Mouse (Mus musculus): Measurements from ENCODE around the gene Zfp37. TPM values are rescaled to one million over a fixed set of nuclear protein-coding genes. Genes with fewer than 3 reads are reported as not detected.
"Not testable (repeated sequence)": the region's sequence is repeated elsewhere in the genome, so short reads cannot be mapped to it uniquely, and the experiment has no call there.

The Zfp37 gene
- polyA plus RNA-seq (2015; fragmentation: Nextera tagmentation; extraction: Ambion mirVana) = 5.3 and 6.0 TPM in 2 replicates

DNA sequence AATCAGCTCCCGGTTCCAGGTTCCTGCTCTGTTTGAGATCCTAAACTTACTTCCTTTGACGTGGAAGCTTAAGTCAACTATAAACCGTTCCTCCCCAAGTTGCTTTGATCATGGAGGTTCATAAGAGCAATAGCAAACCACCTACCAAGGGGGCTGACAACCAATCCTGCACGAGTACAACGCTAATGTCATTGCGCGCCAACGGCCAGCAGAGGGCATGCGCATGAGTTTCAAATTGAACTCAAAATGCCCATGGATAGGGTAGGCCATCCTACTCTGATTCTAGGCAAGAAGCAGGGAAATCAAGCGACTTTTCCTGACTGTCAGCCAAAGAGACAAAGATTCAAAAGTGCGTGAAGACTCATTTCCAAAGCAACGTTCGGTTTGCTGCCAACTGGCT lies at the start of gene Zfp37:
Gene Zfp37, minus strand, starts transcription at position 279 of the 400 bp plus-strand sequence.
- Histone ChIP-seq H3K27ac (no peak within 1 kb of the TSS), H3K4me3 (no peak within 1 kb of the TSS), H3K4me1 (replicated peaks) (no peaks in the 10 kb centered on the region), H3K4me2 (no peak within 1 kb of the TSS), H3K9me3 (replicated peaks) (no peaks in the 10 kb centered on the region), H3K27me3 (no peaks in the 10 kb centered on the region), H3K36me3 (no peaks in the 10 kb centered on the region), H3K9ac (no peak within 1 kb of the TSS)
- ATAC-seq (replicated peaks; ENCODE audit: insufficient number of reproducible peaks, insufficient read depth, low FRiP score, low read depth) = no peak
- WGBS = 66% methylated on average over 13 of the region's 13 CpGs

DNA sequence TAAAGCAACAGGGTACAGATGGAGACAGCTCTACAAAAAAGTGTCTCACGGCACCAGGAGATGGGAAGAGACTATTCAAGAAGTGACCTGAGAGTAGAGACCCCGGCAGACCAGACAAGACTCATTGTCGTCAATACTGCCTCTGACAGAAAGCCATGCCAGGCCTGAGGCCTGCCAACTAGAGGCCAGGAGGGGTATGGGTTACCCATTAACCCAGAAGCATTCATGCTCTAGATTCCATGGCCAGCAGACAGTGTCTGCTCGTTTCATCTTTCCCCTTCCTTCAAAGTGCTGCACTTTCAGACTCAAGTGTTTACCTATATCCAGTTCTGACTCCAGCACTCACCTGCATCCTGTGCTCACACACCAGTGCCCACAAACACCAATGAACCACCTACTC lies 47.2 kb upstream of the Zfp37 start:
- H3K4me1 ChIP-seq (replicated peaks) = peaks cover 3% of the 10 kb centered on the region
- ATAC-seq (replicated peaks; ENCODE audit: insufficient number of reproducible peaks, insufficient read depth, low FRiP score, low read depth) = no peak
- H3K9me3 ChIP-seq (replicated peaks) = no peaks in the 10 kb centered on the region
- no peak overlapping the region for H3K4me3 ChIP-seq
- 77% methylated on average over 4 of the region's 4 CpGs for WGBS
- no peak overlapping the region for H3K9ac ChIP-seq
- no peak overlapping the region for H3K27ac ChIP-seq
- H3K36me3 ChIP-seq = no peaks in the 10 kb centered on the region
- H3K27me3 ChIP-seq = no peaks in the 10 kb centered on the region
- H3K4me2 ChIP-seq = no peak overlapping the region

DNA sequence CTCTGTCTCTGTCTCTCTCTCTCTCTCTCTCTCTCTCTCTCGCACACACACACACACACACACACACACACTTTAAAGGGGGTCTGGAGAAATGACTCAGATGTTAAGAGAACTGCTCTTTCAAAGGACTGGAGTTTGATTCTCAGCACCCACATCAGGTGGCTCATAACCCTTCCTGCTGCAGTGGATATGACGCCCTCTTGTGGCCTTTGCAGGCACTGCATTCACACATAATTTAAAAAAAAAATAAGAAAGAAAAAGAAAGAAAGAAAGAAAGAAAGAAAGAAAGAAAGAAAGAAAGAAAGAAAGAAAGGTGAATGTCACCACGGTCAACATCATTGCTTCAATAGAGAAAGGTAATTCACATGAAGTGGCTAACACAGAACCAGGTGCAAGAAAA lies 46.4 kb upstream of the Zfp37 start:
- H3K36me3 ChIP-seq = no peaks in the 10 kb centered on the region
- peaks cover 3% of the 10 kb centered on the region for H3K4me1 ChIP-seq (replicated peaks)
- 66% methylated on average over 3 of the region's 3 CpGs for WGBS
- ATAC-seq (replicated peaks; ENCODE audit: insufficient number of reproducible peaks, insufficient read depth, low FRiP score, low read depth) = no peak
- no peaks in the 10 kb centered on the region for H3K9me3 ChIP-seq (replicated peaks)
- no peak overlapping the region for H3K4me2 ChIP-seq
- no peak overlapping the region for H3K27ac ChIP-seq
- no peak overlapping the region for H3K4me3 ChIP-seq
- H3K9ac ChIP-seq = no peak overlapping the region
- H3K27me3 ChIP-seq = no peaks in the 10 kb centered on the region

DNA sequence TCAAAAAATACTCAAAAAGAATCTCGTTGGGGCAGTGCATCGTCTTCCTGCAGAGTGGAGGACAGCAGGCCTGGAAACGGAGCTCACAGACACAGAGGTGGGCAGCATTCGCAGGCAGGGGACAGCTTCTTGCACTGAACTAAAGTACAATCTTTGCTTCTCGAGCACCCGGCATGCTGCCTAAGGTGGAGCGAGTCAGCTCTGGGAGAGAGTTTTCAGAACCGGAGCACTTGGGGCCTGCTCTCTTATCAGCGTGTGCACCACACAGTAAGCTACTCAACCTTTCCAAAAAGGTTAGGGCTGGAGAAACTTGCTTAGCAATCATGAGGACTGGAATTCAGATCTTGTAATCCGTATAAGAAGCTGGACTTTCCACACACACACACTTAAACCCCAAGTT lies 45.8 kb upstream of the Zfp37 start:
- ATAC-seq (replicated peaks; ENCODE audit: insufficient number of reproducible peaks, insufficient read depth, low FRiP score, low read depth) = no peak
- Histone ChIP-seq H3K27ac (no peak overlapping the region), H3K4me2 (no peak overlapping the region), H3K36me3 (no peaks in the 10 kb centered on the region), H3K9me3 (replicated peaks) (no peaks in the 10 kb centered on the region), H3K4me3 (no peak overlapping the region), H3K4me1 (replicated peaks) (peaks cover 3% of the 10 kb centered on the region), H3K9ac (no peak overlapping the region), H3K27me3 (no peaks in the 10 kb centered on the region)
- WGBS = 59% methylated on average over 10 of the region's 10 CpGs

- Histone ChIP-seq H3K4me3 (no peak overlapping the region), H3K4me1 (replicated peaks) (peaks cover 3% of the 10 kb centered on the region), H3K4me2 (no peak overlapping the region), H3K36me3 (no peaks in the 10 kb centered on the region), H3K9me3 (replicated peaks) (no peaks in the 10 kb centered on the region), H3K27me3 (no peaks in the 10 kb centered on the region), H3K9ac (no peak overlapping the region), H3K27ac (no peak overlapping the region)
- 29% methylated on average over 12 of the region's 12 CpGs for WGBS
- 0 out of 2 replicates have a peak, but pooled peaks have one; percentile 35 for ATAC-seq (replicated peaks; ENCODE audit: insufficient number of reproducible peaks, insufficient read depth, low FRiP score, low read depth)
Measured at GRCm38 (mm10) chr4:62274841-62275536, 44.1 kb upstream of the Zfp37 start.

- H3K9ac ChIP-seq = no peak overlapping the region
- no peaks in the 10 kb centered on the region for H3K36me3 ChIP-seq
- H3K4me3 ChIP-seq = no peak overlapping the region
- H3K27me3 ChIP-seq = no peaks in the 10 kb centered on the region
- no peak overlapping the region for H3K4me2 ChIP-seq
- no peaks in the 10 kb centered on the region for H3K9me3 ChIP-seq (replicated peaks)
- H3K27ac ChIP-seq = no peak overlapping the region
- 91% methylated on average over 10 of the region's 10 CpGs for WGBS
- no peak for ATAC-seq (replicated peaks; ENCODE audit: insufficient number of reproducible peaks, insufficient read depth, low FRiP score, low read depth)
- H3K4me1 ChIP-seq (replicated peaks) = peaks cover 3% of the 10 kb centered on the region
Measured at GRCm38 (mm10) chr4:62273916-62274315, 43.1 kb upstream of the Zfp37 start.

DNA sequence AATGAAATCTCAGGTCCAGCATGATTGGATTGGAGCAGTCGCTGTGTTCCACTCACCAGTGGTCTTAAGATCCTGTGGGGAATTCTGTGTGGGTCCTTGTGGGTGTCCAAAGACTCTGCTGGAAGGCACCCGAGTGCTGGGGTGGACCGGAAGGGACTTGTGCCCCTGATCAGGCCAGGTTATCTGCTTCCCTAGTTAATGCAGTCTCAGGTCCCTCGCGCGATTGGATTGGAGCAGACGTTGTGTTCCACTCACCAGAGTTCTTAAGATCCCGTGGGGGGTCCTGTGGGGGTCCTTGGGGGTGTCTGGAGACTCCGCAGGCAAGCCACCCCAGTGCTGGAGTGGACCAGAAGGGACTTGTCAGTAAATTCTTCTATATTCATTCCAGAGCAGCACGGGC lies 41.8 kb upstream of the Zfp37 start:
- Histone ChIP-seq H3K4me3 (no peak overlapping the region), H3K4me2 (no peak overlapping the region), H3K36me3 (no peaks in the 10 kb centered on the region), H3K27ac (no peak overlapping the region), H3K4me1 (replicated peaks) (peaks cover 3% of the 10 kb centered on the region), H3K9me3 (replicated peaks) (no peaks in the 10 kb centered on the region), H3K27me3 (no peaks in the 10 kb centered on the region), H3K9ac (no peak overlapping the region)
- ATAC-seq (replicated peaks; ENCODE audit: insufficient number of reproducible peaks, insufficient read depth, low FRiP score, low read depth) = no peak
- 84% methylated on average over 10 of the region's 10 CpGs for WGBS

- H3K4me1 ChIP-seq (replicated peaks) = peaks cover 4% of the 10 kb centered on the region; the same call in 1 of the 2 replicates
- no peak overlapping the region for H3K27ac ChIP-seq
- ATAC-seq (replicated peaks; ENCODE audit: insufficient number of reproducible peaks, insufficient read depth, low FRiP score, low read depth) = no peak
- H3K9ac ChIP-seq = no peak overlapping the region
- H3K36me3 ChIP-seq = no peaks in the 10 kb centered on the region
- H3K27me3 ChIP-seq = no peaks in the 10 kb centered on the region
- WGBS = 72% methylated on average over 10 of the region's 10 CpGs
- H3K4me2 ChIP-seq = no peak overlapping the region
- H3K9me3 ChIP-seq (replicated peaks) = no peaks in the 10 kb centered on the region
- no peak overlapping the region for H3K4me3 ChIP-seq
Measured at GRCm38 (mm10) chr4:62267101-62267500, 36.3 kb upstream of the Zfp37 start.

- not testable (repeated sequence) for H3K9ac ChIP-seq; H3K27ac ChIP-seq; ATAC-seq (replicated peaks; ENCODE audit: insufficient number of reproducible peaks, insufficient read depth, low FRiP score, low read depth); H3K27me3 ChIP-seq; H3K4me2 ChIP-seq; H3K4me3 ChIP-seq; H3K36me3 ChIP-seq; H3K9me3 ChIP-seq (replicated peaks); H3K4me1 ChIP-seq (replicated peaks)
- 69% methylated on average over 7 of the region's 7 CpGs for WGBS
Measured at GRCm38 (mm10) chr4:62266016-62266415, 35.2 kb upstream of the Zfp37 start.

DNA sequence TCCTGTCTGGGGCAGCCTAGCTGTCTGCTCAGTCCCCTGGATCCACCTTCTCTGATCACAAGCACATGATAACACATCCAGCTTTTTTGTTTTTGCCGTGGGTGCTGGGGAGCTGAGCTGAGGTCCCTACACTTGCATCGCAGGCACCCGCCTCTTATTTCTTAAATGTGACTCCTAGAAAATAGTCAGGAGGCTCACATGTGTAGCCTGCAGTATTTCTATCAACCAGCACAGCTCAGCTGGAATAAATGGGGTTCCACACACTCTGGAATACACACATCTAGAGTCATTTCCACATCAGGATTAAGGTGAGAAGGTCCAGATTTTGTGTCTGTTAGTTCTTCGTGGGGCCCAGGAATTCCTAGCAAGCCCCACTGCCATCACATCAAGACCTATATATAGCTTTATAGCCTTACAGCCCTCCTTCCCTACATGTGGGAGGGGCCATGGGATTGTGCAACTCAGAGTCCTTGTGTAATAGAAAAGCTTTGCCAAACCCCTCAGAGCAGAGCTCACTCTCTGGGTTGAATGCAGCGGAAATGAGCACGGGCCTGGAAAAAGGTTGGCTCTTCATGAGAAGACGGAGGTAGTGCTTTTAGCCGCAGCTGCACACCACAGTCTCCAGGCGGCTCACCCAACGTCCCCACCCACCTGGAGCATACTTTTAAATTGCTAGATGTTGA lies 34.4 kb upstream of the Zfp37 start:
- Histone ChIP-seq H3K4me1 (replicated peaks) (peaks cover 4% of the 10 kb centered on the region; the same call in 1 of the 2 replicates), H3K27ac (no peak overlapping the region), H3K9ac (no peak overlapping the region), H3K9me3 (replicated peaks) (no peaks in the 10 kb centered on the region), H3K4me2 (no peak overlapping the region), H3K36me3 (no peaks in the 10 kb centered on the region), H3K4me3 (no peak overlapping the region), H3K27me3 (no peaks in the 10 kb centered on the region)
- WGBS = 67% methylated on average over 10 of the region's 10 CpGs
- 0 out of 2 replicates have a peak, but pooled peaks have one; percentile 43 for ATAC-seq (replicated peaks; ENCODE audit: insufficient number of reproducible peaks, insufficient read depth, low FRiP score, low read depth)

- no peaks in the 10 kb centered on the region for H3K9me3 ChIP-seq (replicated peaks)
- no peaks in the 10 kb centered on the region for H3K36me3 ChIP-seq
- H3K4me2 ChIP-seq = no peak overlapping the region
- H3K27ac ChIP-seq = no peak overlapping the region
- WGBS = 38% methylated on average over 7 of the region's 7 CpGs
- H3K27me3 ChIP-seq = no peaks in the 10 kb centered on the region
- ATAC-seq (replicated peaks; ENCODE audit: insufficient number of reproducible peaks, insufficient read depth, low FRiP score, low read depth) = no peak
- no peak overlapping the region for H3K9ac ChIP-seq
- H3K4me3 ChIP-seq = no peak overlapping the region
- H3K4me1 ChIP-seq (replicated peaks) = peaks cover 4% of the 10 kb centered on the region; the same call in 1 of the 2 replicates
Measured at GRCm38 (mm10) chr4:62263133-62263844, 32.4 kb upstream of the Zfp37 start.
